Comparison of ENCODE assay signal across 19 mouse cellular contexts in the genomic region with DNA sequence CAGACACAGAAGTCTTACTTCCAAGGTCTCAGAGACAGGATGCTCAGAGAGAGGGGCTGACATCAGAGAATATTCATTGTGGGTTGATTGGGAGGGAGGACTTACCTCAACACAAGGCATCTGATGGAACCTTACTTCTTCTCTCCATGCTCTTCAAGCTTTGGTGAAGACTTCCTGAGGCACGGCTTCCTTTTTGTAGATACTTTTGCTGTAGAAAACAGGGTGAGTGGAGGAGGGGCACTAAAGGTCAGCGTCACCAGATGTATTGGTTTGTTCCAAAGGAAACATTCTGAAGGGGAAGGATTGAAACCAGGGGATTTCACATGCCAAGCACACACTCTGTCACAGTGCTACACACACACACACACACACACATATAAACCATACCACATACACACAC.
A peak's percentile ranks its signal among the peaks of the same experiment; 100 is the strongest.
DNase-seq lines count a peak whose midpoint lies in the region; ATAC-seq and TF ChIP-seq lines count a peak whose summit lies in the region.
"Had no signal": no experiment of that assay in that cellular context is flagged by ENCODE, and none has a peak within 500 bp of the region (broad histone marks: within the 10 kb centered on the region; RNA-seq: fewer than 3 reads in every experiment).

No protein-coding gene starts in this region.

- TF ChIP-seq EP300 in heart, adult 2 months (IDR thresholded peaks at IDR 0.05; ENCODE audit: insufficient read depth, low read depth, low read length): no peak

- H3K9me3 ChIP-seq in kidney, embryonic 15.5 days (replicated peaks): no peaks in the 10 kb centered on the region
- H3K9me3 ChIP-seq in midbrain, embryonic 14.5 days (ENCODE audit: control insufficient read depth, low read length): no peaks in the 10 kb centered on the region
- H3K9me3 ChIP-seq: midbrain, embryonic 15.5 days had no signal

- H3K27me3 ChIP-seq in heart, adult 2 months (ENCODE audit: control insufficient read depth, insufficient read depth, low read length): no peaks in the 10 kb centered on the region
- H3K27me3 ChIP-seq in kidney, embryonic 15.5 days: no peaks in the 10 kb centered on the region
- H3K27me3 ChIP-seq in kidney, adult 2 months (replicated peaks; ENCODE audit: control insufficient read depth, insufficient read depth, low read length): no peaks in the 10 kb centered on the region
- H3K27me3 ChIP-seq in midbrain, embryonic 14.5 days (ENCODE audit: control insufficient read depth, insufficient read depth, low read length): no peaks in the 10 kb centered on the region
- H3K27me3 ChIP-seq: midbrain, embryonic 15.5 days had no signal

- no peak for DNase-seq in heart, adult 2 months
- DNase-seq in heart, adult 8-10 months (ENCODE audit: low spot score): no peak
- no peak for DNase-seq in kidney, adult 2 months
- DNase-seq in thymus, postnatal 0 days (ENCODE audit: low spot score): peak; percentile 33
- DNase-seq in thymus, adult 18-20 months: no peak
- DNase-seq in naive thymus-derived CD4-positive, alpha-beta T cell, adult 2 months (ENCODE audit: low read depth): peak; percentile 72
- DNase-seq in midbrain, embryonic 14.5 days: no peak
- DNase-seq: adrenal gland, postnatal 14 days; cerebellum, adult 18-20 months; cerebellum, postnatal 36 days; kidney, postnatal 10 days; lung, postnatal 4 days; right cerebral cortex, adult 18-20 months had no signal

- H3K4me1 ChIP-seq in heart, adult 2 months (ENCODE audit: control insufficient read depth, insufficient read depth, low read length): peaks cover 8% of the 10 kb centered on the region
- H3K4me1 ChIP-seq in kidney, embryonic 15.5 days: peaks cover 29% of the 10 kb centered on the region
- H3K4me1 ChIP-seq in kidney, adult 2 months (ENCODE audit: control insufficient read depth, insufficient read depth, low read length): peaks cover 8% of the 10 kb centered on the region; the same call in 1 of the 2 replicates
- no peaks in the 10 kb centered on the region for H3K4me1 ChIP-seq in midbrain, embryonic 14.5 days (ENCODE audit: control insufficient read depth, insufficient read depth, low read length)

- H3K36me3 ChIP-seq in heart, adult 2 months (ENCODE audit: control insufficient read depth, insufficient read depth, low read length): no peaks in the 10 kb centered on the region
- no peaks in the 10 kb centered on the region for H3K36me3 ChIP-seq in kidney, embryonic 15.5 days
- no peaks in the 10 kb centered on the region; the same call in 1 of the 2 replicates for H3K36me3 ChIP-seq in kidney, adult 2 months (ENCODE audit: control insufficient read depth, insufficient read depth, low read length)
- H3K36me3 ChIP-seq in midbrain, embryonic 14.5 days (ENCODE audit: control insufficient read depth, insufficient read depth, low read length): no peaks in the 10 kb centered on the region
- H3K36me3 ChIP-seq: midbrain, embryonic 15.5 days had no signal

- no peak for TF ChIP-seq POLR2A in heart, adult 2 months (IDR thresholded peaks at IDR 0.05; ENCODE audit: insufficient read depth, low read depth, low read length)
- no peak for TF ChIP-seq POLR2A in kidney, adult 2 months (IDR thresholded peaks at IDR 0.05; ENCODE audit: low read depth, low read length)

- WGBS in heart, adult 2 months: 37% methylated on average over 2 of the region's 2 CpGs
- WGBS in kidney, embryonic 15.5 days: 48% methylated on average over 2 of the region's 2 CpGs
- WGBS in kidney, adult 2 months: 57% methylated on average over 2 of the region's 2 CpGs
- 93% methylated on average over 2 of the region's 2 CpGs for WGBS in midbrain, embryonic 14.5 days

- no peak for ATAC-seq in kidney, embryonic 15.5 days (replicated peaks; ENCODE audit: low FRiP score)
- no peak for ATAC-seq in midbrain, embryonic 14.5 days (ENCODE audit: low FRiP score, low TSS enrichment)
- ATAC-seq: forebrain, embryonic 16.5 days; hindbrain, postnatal 0 days; midbrain, embryonic 15.5 days had no signal

- H3K9ac ChIP-seq in heart, adult 2 months (ENCODE audit: low read depth, low read length): no peak overlapping the region
- H3K9ac ChIP-seq in kidney, embryonic 15.5 days: no peak overlapping the region
- no peak overlapping the region for H3K9ac ChIP-seq in midbrain, embryonic 14.5 days (replicated peaks; ENCODE audit: low read length)
- H3K9ac ChIP-seq: liver, embryonic 14.5 days; midbrain, embryonic 15.5 days had no signal

- peak overlapping the region; percentile 26 for H3K27ac ChIP-seq in heart, adult 2 months
- peak overlapping the region; percentile 39; the same call in 1 of the 2 replicates for H3K27ac ChIP-seq in kidney, embryonic 15.5 days
- no peak overlapping the region for H3K27ac ChIP-seq in kidney, adult 2 months (ENCODE audit: insufficient read depth, low read depth, low read length)
- no peak overlapping the region for H3K27ac ChIP-seq in midbrain, embryonic 14.5 days (replicated peaks; ENCODE audit: low read depth, low read length)
- H3K27ac ChIP-seq: hindbrain, postnatal 0 days; left cerebral cortex, adult 2 months; liver, embryonic 14.5 days; midbrain, embryonic 15.5 days had no signal

- no peak overlapping the region for H3K4me2 ChIP-seq in kidney, embryonic 15.5 days
- no peak overlapping the region for H3K4me2 ChIP-seq in midbrain, embryonic 14.5 days (ENCODE audit: low read length)
- H3K4me2 ChIP-seq: midbrain, embryonic 15.5 days had no signal

- no peak for TF ChIP-seq CTCF in heart, adult 2 months (IDR thresholded peaks at IDR 0.05)
- no peak for TF ChIP-seq CTCF in kidney, adult 2 months (conservative IDR thresholded peaks at IDR 0.05; ENCODE audit: insufficient read depth, insufficient read length, low read depth, low read length)

- H3K79me2 ChIP-seq in heart, adult 2 months (replicated peaks; ENCODE audit: control insufficient read depth, insufficient read depth, low read length): peaks cover 1% of the 10 kb centered on the region; the same call in 1 of the 2 replicates

- intact Hi-C loops in heart, adult 2 months (cut with DNase I): loop anchor here (5.0 kb wide), 1 partner anchor 163 kb away; no protein-coding TSS in a partner anchor

- H3K4me3 ChIP-seq in heart, adult 2 months: no peak overlapping the region
- no peak overlapping the region for H3K4me3 ChIP-seq in kidney, embryonic 15.5 days (replicated peaks)
- H3K4me3 ChIP-seq in kidney, adult 2 months (ENCODE audit: insufficient read depth, low read depth, low read length): no peak overlapping the region
- H3K4me3 ChIP-seq in midbrain, embryonic 14.5 days (replicated peaks; ENCODE audit: low read depth, low read length): no peak overlapping the region
- H3K4me3 ChIP-seq: left cerebral cortex, adult 2 months; midbrain, embryonic 15.5 days had no signal

Comparison
In these comparisons a context has a peak if more than half of its experiments do, and no peak if none do; other contexts are left out.
1. DNase-seq: peak in thymus, postnatal 0 days (single experiment) and naive thymus-derived CD4-positive, alpha-beta T cell, adult 2 months (single experiment); none in heart, adult 2 months (0 of 2), heart, adult 8-10 months (single experiment), kidney, adult 2 months (single experiment), thymus, adult 18-20 months (0 of 2) and midbrain, embryonic 14.5 days (single experiment).
2. H3K27ac ChIP-seq: peak in heart, adult 2 months (single experiment) and kidney, embryonic 15.5 days (single experiment); none in kidney, adult 2 months (single experiment) and midbrain, embryonic 14.5 days (single experiment).